Mouse (Mus musculus) heart, embryonic 13.5 days (tissue): ENCODE data around the gene Slc25a22. TPM values are rescaled to one million over a fixed set of nuclear protein-coding genes. Genes with fewer than 3 reads are reported as not detected.

Experiments
- ATAC-seq: fragments of 200-750 bp; cut with Nextera tagmentation; 2 replicates; pipeline ENCODE4 v1.8.0; 2017; ENCODE audit warnings: moderate TSS enrichment; ENCODE audit not compliant: insufficient number of reproducible peaks, low FRiP score, low TSS enrichment; ENCODE audit errors: extremely low read depth
- H3K27ac ChIP-seq: fragments of 300-500 bp; sonication (generic); replicated peaks from 2 replicates; pipeline ENCODE4 v1.5.1; 2015; ENCODE audit warnings: moderate library complexity, mild to moderate bottlenecking, inconsistent platforms
- H3K27me3 ChIP-seq: fragments of 300-500 bp; sonication (generic); replicated peaks from 2 replicates; pipeline ENCODE4 v1.6.1; 2015; ENCODE audit warnings: mild to moderate bottlenecking, inconsistent platforms
- H3K36me3 ChIP-seq: fragments of 300-500 bp; sonication (generic); 2 replicates; pipeline ENCODE4 v1.6.1; 2015; ENCODE audit warnings: mild to moderate bottlenecking, inconsistent platforms
- H3K4me1 ChIP-seq: fragments of 300-500 bp; sonication (generic); 2 replicates; pipeline ENCODE4 v1.6.1; 2015; ENCODE audit warnings: inconsistent platforms
- H3K4me2 ChIP-seq: fragments of 300-500 bp; sonication (generic); 2 replicates; pipeline ENCODE4 v1.6.1; 2015; ENCODE audit warnings: inconsistent platforms, mild to moderate bottlenecking, moderate library complexity
- H3K4me3 ChIP-seq: fragments of 300-500 bp; sonication (generic); 2 replicates; pipeline ENCODE4 v1.5.1; 2015; ENCODE audit warnings: moderate library complexity, mild to moderate bottlenecking, inconsistent platforms
- H3K9ac ChIP-seq: fragments of 300-500 bp; sonication (generic); 2 replicates; pipeline ENCODE4 v1.6.1; 2015; ENCODE audit warnings: inconsistent platforms, mild to moderate bottlenecking, moderate library complexity
- H3K9me3 ChIP-seq: fragments of 300-500 bp; sonication (generic); 2 replicates; pipeline ENCODE4 v1.6.1; 2016; ENCODE audit warnings: inconsistent platforms
- WGBS: fragments of 180-500 bp; shearing (Covaris S2); methylation state at CpG from one replicate; pipeline ENCODE4 v1.1.7; 2015; ENCODE audit warnings: mixed read lengths; 5-methylcytosine and 5-hydroxymethylcytosine counted together
- polyA plus RNA-seq: library from polyadenylated mRNA; unstranded; fragments of >200 nt; fragmentation: Nextera tagmentation; extraction: Ambion mirVana; gene quantifications from 2 replicates; pipeline ENCODE4 v1.2.1, GENCODE M21; 2015

Slc25a22 gene
- 17.3 and 19.1 TPM in 2 replicates for polyA plus RNA-seq

- H3K36me3 ChIP-seq: peaks cover 57% of the 10 kb centered on the region
- no peaks in the 10 kb centered on the region for H3K9me3 ChIP-seq
- 6% methylated on average over 53 of the region's 53 CpGs for WGBS
- no peaks in the 10 kb centered on the region for H3K27me3 ChIP-seq
- peak within 1 kb of the TSS; percentile 77 for H3K4me3 ChIP-seq
- peak within 1 kb of the TSS; percentile 90 for H3K9ac ChIP-seq
- peak; percentile 58; the same call in 1 of the 2 replicates for ATAC-seq
- H3K4me1 ChIP-seq: peaks cover 56% of the 10 kb centered on the region
- peak within 1 kb of the TSS; percentile 96 for H3K4me2 ChIP-seq
- peak within 1 kb of the TSS; percentile 62 for H3K27ac ChIP-seq
These were observed at the start of gene Slc25a22 for GRCm38 (mm10) chr7:141437178-141438120. Gene Slc25a22, minus strand, starts transcription at chr7:141437892.

- H3K4me2 ChIP-seq: no peak overlapping the region
- no peak overlapping the region for H3K27ac ChIP-seq
- ATAC-seq: no peak
- H3K4me3 ChIP-seq: no peak overlapping the region
- peaks cover 11% of the 10 kb centered on the region for H3K27me3 ChIP-seq
- H3K4me1 ChIP-seq: peaks cover 20% of the 10 kb centered on the region
- H3K9me3 ChIP-seq: no peaks in the 10 kb centered on the region
- WGBS: 62% methylated on average over 7 of the region's 7 CpGs
- no peak overlapping the region for H3K9ac ChIP-seq
- H3K36me3 ChIP-seq: peaks cover 35% of the 10 kb centered on the region
These were observed 49.4 kb upstream of the Slc25a22 start for GRCm38 (mm10) chr7:141487141-141487540.

DNA sequence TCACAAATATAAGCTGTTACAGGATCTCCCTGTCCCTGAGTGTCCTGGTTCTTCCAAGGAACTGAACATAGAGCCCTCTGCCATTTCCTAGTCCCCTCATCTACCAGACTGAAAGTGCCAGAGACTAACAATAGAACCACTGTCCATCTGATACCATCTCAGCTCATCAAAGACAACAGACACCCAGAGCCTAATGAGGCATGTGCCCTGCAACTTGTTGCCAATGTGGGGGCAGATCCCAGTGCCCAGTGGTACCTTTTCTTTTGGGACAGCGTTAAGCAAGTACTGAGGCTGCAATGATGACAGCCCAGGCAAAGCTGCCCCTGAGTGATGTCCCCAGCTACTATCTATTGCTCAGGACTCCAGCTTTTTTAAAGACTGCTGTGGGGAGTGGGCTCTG is 48.5 kb upstream of the Slc25a22 start:
- Histone ChIP-seq H3K4me3 (no peak overlapping the region), H3K27ac (no peak overlapping the region), H3K36me3 (peaks cover 26% of the 10 kb centered on the region), H3K9ac (no peak overlapping the region), H3K4me1 (peaks cover 27% of the 10 kb centered on the region), H3K4me2 (no peak overlapping the region), H3K27me3 (peaks cover 13% of the 10 kb centered on the region), H3K9me3 (no peaks in the 10 kb centered on the region)
- no peak for ATAC-seq
- WGBS: 89% methylated on average over 1 of the region's 1 CpGs

GRCm38 (mm10) chr7:141485606-141486005 is 47.9 kb upstream of the Slc25a22 start:
- no peak for ATAC-seq
- Histone ChIP-seq H3K27me3 (peaks cover 13% of the 10 kb centered on the region), H3K4me2 (no peak overlapping the region), H3K9ac (no peak overlapping the region), H3K4me3 (no peak overlapping the region), H3K4me1 (peaks cover 33% of the 10 kb centered on the region), H3K9me3 (no peaks in the 10 kb centered on the region), H3K36me3 (peaks cover 20% of the 10 kb centered on the region), H3K27ac (no peak overlapping the region)
- 83% methylated on average over 2 of the region's 2 CpGs for WGBS

DNA sequence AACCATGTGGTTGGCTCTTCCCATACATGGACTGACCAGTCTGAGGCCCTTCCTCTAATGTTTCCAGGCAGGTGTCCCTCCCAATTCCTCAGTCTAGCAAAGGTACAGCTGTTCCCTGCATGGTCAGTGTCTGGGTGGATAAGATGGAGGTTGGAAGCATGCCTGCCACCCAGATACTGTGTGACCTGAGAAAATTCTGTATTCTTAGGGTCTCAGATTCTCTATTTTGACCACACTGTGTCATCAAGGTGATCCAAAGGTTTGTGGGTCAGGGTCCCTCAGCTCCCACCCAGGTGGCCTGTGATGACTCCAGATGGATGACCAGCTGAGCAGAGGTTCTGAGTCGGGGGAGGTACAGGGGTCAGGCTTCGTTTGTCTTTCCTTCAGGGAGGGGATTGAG is 47.5 kb upstream of the Slc25a22 start:
- H3K4me2 ChIP-seq: no peak overlapping the region
- no peaks in the 10 kb centered on the region for H3K9me3 ChIP-seq
- H3K27me3 ChIP-seq: peaks cover 13% of the 10 kb centered on the region
- H3K4me3 ChIP-seq: no peak overlapping the region
- no peak overlapping the region for H3K9ac ChIP-seq
- no peak for ATAC-seq
- 0 out of 2 replicates have a peak, but pooled peaks cover 18% of the 10 kb centered on the region for H3K36me3 ChIP-seq
- H3K27ac ChIP-seq: no peak overlapping the region
- H3K4me1 ChIP-seq: peaks cover 36% of the 10 kb centered on the region
- 79% methylated on average over 2 of the region's 2 CpGs for WGBS

GRCm38 (mm10) chr7:141484186-141485120 is 46.8 kb upstream of the Slc25a22 start:
- Histone ChIP-seq H3K4me2 (no peak overlapping the region), H3K27me3 (peaks cover 13% of the 10 kb centered on the region), H3K4me3 (no peak overlapping the region), H3K9ac (no peak overlapping the region), H3K36me3 (0 out of 2 replicates have a peak, but pooled peaks cover 18% of the 10 kb centered on the region), H3K4me1 (peaks cover 36% of the 10 kb centered on the region), H3K27ac (no peak overlapping the region), H3K9me3 (no peaks in the 10 kb centered on the region)
- 64% methylated on average over 5 of the region's 5 CpGs for WGBS
- no peak for ATAC-seq

DNA sequence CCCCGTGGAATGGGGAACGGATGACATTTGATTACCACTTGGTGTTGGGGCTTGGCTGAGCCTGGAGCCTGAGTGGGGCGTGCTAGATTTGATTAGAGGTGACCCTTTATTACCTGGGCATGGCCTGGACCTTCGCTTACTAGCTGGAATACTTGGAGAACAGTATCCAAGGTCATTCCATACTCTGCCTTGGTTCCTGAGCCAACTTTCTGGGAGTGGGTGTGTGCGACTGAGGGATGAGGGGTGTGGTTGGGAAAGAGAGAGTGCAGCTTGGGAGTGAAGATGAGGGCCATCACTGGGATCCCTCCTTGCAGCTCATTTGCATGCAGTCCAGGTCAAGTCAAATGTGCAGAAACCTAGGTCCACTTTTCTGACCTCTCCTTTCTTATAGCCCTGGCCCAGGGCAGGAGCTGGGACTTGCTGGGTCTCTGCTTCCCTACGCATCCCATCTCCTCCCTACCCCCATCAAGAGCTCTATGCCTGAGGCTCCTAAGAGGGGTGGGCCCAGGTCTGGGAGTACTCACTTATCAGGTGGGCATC is 45.5 kb upstream of the Slc25a22 start:
- Histone ChIP-seq H3K4me1 (peaks cover 41% of the 10 kb centered on the region), H3K4me3 (no peak overlapping the region), H3K27me3 (peaks cover 13% of the 10 kb centered on the region), H3K9ac (no peak overlapping the region), H3K9me3 (no peaks in the 10 kb centered on the region), H3K4me2 (no peak overlapping the region), H3K27ac (no peak overlapping the region), H3K36me3 (0 out of 2 replicates have a peak, but pooled peaks cover 15% of the 10 kb centered on the region)
- no peak for ATAC-seq
- WGBS: 80% methylated on average over 6 of the region's 6 CpGs

DNA sequence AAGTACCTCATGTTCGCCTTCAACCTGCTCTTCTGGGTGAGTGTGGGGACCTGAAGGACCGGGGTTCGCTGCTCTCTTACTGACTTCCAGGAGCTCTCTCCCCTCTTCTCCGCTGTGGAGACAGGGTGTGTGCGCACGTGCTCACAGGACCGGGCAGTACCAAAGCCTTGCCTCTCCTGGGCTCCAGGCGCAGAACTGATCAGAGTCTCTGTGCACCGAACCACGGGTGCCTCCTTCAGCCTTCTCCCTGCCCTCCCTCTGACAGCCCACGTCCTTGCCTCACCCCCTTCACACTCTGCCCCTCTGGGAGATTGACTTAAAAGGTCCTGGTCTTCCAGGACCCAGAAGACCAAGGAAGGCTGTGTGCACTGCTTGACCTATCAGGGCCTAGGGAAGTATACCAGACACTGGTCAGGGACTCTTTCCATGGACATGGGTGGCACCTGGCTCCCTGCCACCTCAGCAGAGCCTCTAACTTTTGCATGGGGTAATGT is 44.9 kb upstream of the Slc25a22 start:
- ATAC-seq: no peak
- Histone ChIP-seq H3K27me3 (peaks cover 13% of the 10 kb centered on the region), H3K4me2 (peak overlapping the region; percentile 95), H3K27ac (no peak overlapping the region), H3K36me3 (0 out of 2 replicates have a peak, but pooled peaks cover 15% of the 10 kb centered on the region), H3K9me3 (no peaks in the 10 kb centered on the region), H3K4me3 (peak overlapping the region; percentile 65), H3K9ac (peak overlapping the region; percentile 80), H3K4me1 (peaks cover 47% of the 10 kb centered on the region)
- 14% methylated on average over 11 of the region's 11 CpGs for WGBS

GRCm38 (mm10) chr7:141481498-141482401 is 44.1 kb upstream of the Slc25a22 start:
- Histone ChIP-seq H3K27ac (no peak overlapping the region), H3K4me1 (peaks cover 52% of the 10 kb centered on the region), H3K36me3 (0 out of 2 replicates have a peak, but pooled peaks cover 10% of the 10 kb centered on the region), H3K9me3 (no peaks in the 10 kb centered on the region), H3K4me2 (peak overlapping the region; percentile 95), H3K9ac (peak overlapping the region; percentile 80), H3K4me3 (peak overlapping the region; percentile 65), H3K27me3 (peaks cover 13% of the 10 kb centered on the region)
- WGBS: under 1% methylated on average over 81 of the region's 81 CpGs
- ATAC-seq: no peak
